Mouse (Mus musculus): Measurements from ENCODE around the gene Gm10320.

Gene Gm10320

DNA sequence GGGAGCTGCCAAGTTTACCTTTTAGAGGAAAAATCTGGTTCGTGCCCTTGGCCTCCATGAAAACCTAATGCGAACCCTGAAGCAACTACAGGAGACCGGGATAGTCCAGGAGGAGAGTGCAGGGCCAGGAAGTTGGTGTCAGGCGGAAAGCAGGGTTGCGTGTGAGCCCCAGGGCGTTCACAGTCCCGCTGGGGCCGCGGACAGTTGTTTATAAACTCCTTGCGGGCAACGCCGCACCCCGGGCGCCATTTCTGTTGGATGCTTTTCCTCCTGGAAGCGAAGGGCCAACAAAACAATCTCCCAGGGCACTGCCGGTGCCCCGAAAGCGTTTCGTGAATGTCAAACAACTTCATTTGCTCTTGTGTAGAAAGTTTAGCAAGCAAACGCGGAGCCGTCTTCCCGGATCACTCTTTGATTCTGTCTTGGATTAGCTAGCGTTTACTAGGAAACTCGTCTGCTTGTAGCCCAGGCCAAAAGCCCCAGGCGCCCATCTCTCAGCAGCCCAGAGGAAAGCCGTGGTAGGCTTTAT lies 11.1 kb upstream of the Gm10320 start:
- no peak for DNase-seq

GRCm38 (mm10) chr13:98502236-98502812 lies 10.5 kb upstream of the Gm10320 start:
- no peak for DNase-seq

GRCm38 (mm10) chr13:98501321-98501720 lies 9.5 kb upstream of the Gm10320 start:
- DNase-seq: no peak

DNA sequence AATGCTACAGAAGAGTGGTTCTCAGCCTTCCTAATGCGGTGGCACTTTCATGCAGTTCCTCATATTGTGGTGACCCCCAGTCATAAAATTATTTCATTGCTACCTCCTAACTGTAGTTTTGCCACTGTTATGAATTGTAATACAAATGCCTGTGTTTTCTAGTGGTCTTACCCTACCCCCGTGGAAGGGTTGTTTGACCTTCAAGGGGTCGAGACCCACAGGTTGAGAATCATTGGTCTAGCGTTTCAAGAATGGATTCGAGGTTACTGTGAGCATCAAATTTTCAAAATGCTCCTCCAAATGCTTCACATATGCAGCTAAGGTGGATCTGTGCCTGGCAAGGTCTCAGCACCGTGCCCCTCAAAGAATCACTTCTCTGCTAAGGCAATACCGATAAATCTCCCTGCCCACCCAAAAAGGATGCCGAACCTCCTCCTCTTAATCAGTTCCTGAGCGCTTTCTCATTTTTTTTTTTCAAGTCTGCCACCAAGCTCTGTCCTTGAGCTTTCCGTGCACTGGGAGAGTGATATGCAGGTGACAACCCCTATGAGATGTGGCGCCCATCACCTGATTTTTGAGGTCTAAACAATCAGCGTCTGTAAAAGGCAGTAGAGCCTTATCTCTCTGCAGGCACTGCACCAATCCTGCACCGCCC lies 8.8 kb upstream of the Gm10320 start:
- no peak for DNase-seq

DNA sequence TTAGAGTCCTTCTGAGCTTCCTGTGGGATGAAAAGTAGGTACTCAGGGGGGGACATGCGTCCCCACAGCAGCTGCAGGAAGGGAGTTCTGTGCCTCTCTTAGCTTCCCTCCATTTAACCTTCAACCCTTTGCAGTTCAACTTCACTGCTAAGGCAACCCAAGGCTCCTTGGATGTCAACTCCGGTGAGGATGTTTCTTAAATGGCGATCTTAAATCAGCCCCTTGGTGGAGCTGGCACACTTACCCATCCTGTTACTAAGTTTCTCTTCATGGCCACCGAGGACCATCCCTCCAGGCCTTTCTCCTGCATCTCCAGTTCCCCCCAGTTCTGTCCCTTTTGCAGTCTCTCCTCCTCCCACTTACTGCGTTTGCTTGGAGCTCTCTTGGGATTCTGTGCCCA lies 6.8 kb upstream of the Gm10320 start:
- DNase-seq: no peak

GRCm38 (mm10) chr13:98498080-98498479 lies 6.3 kb upstream of the Gm10320 start:
- no peak for DNase-seq

GRCm38 (mm10) chr13:98496917-98497870 lies 5.4 kb upstream of the Gm10320 start:
- no peak for DNase-seq

DNA sequence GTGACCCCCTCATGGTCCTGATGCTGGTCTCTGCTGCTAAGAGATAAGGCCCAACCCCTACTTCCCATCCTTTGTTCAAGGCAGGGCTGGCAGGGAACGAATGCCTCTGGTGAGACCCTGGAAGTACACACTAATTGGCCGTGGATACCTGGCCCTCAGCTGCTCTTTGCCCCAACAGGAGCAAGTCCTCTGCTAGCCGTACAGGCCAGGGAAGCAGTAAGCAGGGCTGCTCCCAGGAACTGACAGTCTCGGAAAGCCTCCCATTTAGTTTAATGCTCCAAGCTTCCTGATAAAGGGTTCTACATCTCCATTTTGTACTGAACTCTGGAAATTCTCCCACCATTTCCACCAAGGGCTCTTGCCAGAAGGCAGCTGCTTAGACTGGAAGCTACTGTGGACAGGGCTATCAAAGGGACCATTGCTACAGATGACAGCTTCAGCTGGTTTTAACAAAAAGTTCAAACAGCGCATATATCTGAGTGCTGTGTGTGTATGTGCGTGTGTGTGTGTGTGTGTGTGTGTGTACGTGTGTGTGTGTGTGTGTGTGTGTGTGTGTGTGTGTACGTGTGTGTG lies 2.8 kb upstream of the Gm10320 start:
- no peak for DNase-seq

DNA sequence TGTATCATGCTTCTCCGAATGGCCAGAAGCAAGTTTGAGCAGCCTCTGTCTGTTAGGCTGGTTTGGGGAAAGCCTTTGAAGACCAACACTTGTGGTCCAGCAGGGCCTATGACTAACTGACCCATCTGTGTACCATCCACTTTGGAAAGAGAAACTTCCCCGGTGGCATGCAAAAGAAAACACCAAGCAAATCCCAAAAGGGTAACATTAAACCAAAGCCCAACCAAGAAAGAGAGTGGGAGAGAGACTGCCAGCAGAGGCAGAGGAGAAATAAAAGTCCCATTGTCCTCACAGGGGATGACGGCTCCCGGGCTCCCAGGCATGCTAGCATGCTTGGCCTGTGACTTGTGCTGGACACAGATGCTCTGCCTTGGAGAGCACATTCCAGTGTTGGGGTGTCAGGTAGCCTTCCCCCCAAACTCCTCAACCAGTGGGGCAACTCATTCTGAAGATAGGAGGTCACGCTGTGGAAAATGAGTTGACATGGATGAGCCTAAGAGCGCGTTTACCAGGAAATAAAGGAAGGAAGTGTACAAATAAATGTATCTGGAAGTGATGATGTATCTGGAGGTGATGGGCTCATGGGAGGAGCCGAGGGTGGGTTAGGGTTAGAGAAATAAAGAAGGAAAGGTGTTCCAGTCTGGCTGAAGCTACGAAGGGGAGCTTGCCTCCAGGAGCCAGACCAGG lies 911 bp upstream of the Gm10320 start:
- DNase-seq: no peak

DNA sequence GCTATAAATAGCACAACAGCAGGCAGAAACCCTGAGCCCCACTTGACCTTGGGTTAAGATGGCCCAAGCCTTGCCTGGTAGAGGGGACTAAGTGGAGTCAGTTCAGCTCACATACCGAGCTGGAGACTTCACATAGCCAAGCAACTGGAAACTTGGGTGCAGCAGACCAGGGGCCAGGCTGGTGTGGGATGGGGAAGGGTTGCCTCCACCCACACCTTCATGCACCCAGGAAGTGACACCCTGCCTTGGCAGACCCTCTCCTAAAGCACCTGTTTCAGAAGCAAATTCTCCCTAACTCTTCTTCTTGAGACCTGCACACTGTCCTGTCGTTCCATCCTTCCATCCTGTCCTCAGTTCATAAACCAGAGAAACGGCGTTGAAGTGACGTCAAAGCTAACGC lies 5.1 kb downstream of the Gm10320 start:
- no peak for DNase-seq

GRCm38 (mm10) chr13:98486161-98486560 lies 5.6 kb downstream of the Gm10320 start:
- no peak for DNase-seq

- DNase-seq: no peak
Measured at GRCm38 (mm10) chr13:98485440-98485839, 6.4 kb downstream of the Gm10320 start.

DNA sequence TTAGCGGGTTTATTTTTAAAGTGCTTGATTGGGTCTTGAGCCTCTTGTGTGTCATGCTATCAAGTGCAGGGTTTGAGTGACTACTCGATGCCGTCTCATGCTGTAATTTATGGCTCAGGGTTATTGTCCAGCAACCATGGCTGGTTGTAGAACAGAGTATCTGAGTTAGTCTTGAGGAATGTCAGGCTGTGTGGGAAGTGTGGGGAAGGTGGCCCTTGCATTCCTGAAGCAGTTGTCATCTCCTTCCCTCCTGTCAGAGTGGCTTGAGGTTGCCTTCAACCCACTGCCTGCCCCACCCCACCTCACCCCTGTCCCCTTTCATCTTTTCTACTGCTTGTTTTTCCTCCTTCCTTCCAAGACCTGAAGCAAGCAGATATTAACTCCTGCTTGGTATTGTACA lies 13.8 kb downstream of the Gm10320 start:
- DNase-seq: no peak

GRCm38 (mm10) chr13:98476839-98477495 lies 14.8 kb downstream of the Gm10320 start:
- DNase-seq: no peak

GRCm38 (mm10) chr13:98476175-98476838 lies 15.5 kb downstream of the Gm10320 start:
- DNase-seq: no peak

DNA sequence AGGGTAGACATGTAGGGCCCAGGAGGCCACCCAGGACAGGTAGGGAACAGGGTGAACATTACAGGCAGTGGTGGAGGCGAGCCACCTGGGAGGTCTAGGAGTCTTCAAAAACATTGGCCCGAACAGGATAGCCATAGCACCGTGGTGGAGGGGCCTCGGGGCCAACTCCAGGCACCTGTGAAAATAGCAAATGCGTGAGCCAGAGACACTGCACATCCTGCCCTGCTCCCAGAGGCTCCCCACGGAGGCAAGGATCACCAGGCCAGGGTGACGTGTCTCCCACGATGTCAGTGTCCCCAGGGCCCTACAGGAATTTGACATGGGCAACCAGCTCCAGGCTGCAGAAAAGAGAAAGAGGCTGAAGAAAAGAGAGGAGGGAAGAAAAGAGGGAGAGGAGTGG lies 16.1 kb downstream of the Gm10320 start:
- DNase-seq: no peak

DNA sequence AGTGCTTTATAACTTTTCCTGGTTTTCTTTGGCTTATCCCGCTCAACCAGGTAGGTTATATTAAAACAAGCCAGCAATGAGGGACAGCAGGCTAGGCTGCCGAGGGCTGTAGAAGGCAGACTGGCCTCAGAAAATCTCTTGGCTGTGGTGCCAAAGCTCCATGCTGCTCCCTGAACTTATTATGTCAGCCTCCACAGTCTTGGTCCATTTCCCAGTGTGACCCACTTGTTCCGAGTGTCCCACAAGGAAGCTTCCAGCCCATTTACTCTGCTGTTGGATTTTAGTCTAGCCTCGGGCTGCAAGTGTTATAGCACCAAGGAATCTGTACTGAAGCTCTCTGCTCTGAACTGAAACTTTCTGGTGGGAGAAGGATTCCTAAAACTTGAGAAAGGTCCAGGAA lies 18.8 kb downstream of the Gm10320 start:
- DNase-seq: no peak

DNA sequence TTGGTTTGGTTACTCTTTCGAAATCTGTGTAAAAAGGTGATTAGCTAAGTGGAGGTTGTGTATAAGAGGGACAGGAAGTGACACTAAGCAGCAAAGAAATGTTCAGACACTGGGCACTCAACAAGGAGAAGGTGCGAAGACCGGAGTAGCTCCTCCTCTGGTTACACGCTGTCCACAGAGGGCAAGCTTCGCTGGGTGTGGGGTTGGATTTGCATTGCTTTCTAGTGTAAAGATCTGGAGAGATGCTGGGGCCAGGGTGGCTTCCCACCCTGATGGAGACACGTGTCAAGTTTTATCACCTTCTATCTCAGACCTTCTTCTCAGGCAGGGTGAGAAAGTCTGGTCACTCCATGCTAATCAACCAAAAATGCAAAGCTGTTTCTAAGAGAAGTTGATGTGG lies 20.0 kb downstream of the Gm10320 start:
- no peak for DNase-seq

DNA sequence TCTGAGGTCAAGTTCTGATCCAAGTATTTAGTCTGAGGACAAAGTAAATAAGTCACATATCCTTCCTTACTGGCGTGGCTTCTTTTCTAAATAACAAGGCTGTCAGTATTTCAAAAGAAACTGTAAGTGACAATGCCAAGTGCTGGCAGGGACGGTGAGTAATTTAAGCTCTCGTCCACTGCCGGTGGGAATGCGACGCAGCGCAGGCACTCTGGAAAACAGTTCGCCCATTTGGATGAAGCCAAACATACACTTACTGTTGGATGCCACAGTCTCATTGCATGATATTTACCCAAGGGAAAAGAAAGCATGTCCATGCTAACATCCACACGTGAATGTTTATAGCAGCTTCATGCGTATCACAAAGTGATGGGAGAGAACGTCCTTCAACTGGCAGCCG lies 21.5 kb downstream of the Gm10320 start:
- no peak for DNase-seq

DNA sequence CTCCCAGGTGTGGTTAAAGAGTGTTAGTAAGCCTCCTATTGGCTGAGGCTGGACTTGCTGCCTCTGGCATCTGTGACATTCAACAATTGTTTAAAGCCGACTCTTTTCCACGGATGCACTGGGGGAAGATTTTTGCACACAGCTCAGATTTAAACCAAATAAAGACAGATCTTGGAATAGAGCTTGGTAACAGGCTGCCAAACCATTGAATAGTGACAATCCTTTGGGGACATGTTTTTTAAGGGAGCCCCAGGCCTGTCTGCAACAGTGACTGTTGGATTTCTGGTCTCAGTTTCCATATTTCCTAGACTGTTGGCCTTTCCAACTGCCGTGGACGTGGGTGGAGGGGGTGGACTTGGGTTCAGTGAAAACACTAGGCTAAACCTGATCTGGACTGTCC lies 21.9 kb downstream of the Gm10320 start:
- DNase-seq: no peak

GRCm38 (mm10) chr13:98461467-98461866 lies 30.3 kb downstream of the Gm10320 start:
- no peak for DNase-seq

DNA sequence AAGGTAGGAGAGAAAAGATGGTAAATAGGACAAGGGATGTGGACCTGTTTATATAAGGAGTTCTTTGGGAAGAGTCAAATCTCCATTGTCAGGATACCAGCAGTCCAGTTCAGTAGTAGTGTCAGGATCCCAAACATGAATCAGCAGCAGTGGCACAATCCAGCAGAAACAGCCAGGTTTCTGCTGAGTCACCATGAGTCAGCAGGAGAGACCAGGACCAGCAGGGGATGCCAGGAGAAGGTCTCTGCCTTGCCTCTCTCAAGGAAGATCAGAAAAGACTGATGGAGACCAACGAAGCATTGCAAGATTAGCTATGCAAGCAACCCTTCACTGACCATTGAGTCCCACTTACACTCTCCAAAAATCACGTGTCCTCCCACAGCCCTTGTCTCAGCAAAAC lies 35.4 kb downstream of the Gm10320 start:
- DNase-seq: no peak
